Mouse (Mus musculus) embryonic facial prominence, embryonic 11.5 days (tissue): Measurements from ENCODE around the gene Bhlhe41. TPM values are rescaled to one million over a fixed set of nuclear protein-coding genes. Genes with fewer than 3 reads are reported as not detected.

Experiments used
- ATAC-seq: fragments of 200-750 bp; cut with Nextera tagmentation; replicated peaks from 2 replicates; pipeline ENCODE4 v1.8.0; 2017; ENCODE audit warnings: low read depth; ENCODE audit not compliant: insufficient number of reproducible peaks, low FRiP score, low TSS enrichment
- DNase-seq: peaks from one replicate; pipeline ENCODE4 v3.0.0-alpha.2; 2015; ENCODE audit warnings: low spot score
- H3K27ac ChIP-seq: fragments of 300-500 bp; sonication (generic); replicated peaks from 2 replicates; pipeline ENCODE4 v1.5.1; 2014; ENCODE audit warnings: mild to moderate bottlenecking, low read depth, low read length, control low read depth
- H3K27me3 ChIP-seq: fragments of 300-500 bp; sonication (generic); 2 replicates; pipeline ENCODE4 v1.6.1; 2014; ENCODE audit warnings: mild to moderate bottlenecking, low read length, moderate library complexity, mixed read lengths; ENCODE audit not compliant: control insufficient read depth, insufficient read depth
- H3K36me3 ChIP-seq: fragments of 300-500 bp; sonication (generic); replicated peaks from 2 replicates; pipeline ENCODE4 v1.6.1; 2014; ENCODE audit warnings: low read depth, mild to moderate bottlenecking, low read length, moderate library complexity, mixed read lengths; ENCODE audit not compliant: control insufficient read depth, insufficient read depth
- H3K4me1 ChIP-seq: fragments of 300-500 bp; sonication (generic); 2 replicates; pipeline ENCODE4 v1.6.1; 2014; ENCODE audit warnings: low read length, mixed read lengths; ENCODE audit not compliant: control insufficient read depth, insufficient read depth
- H3K4me2 ChIP-seq: fragments of 300-500 bp; sonication (generic); 2 replicates; pipeline ENCODE4 v1.6.1; 2014; ENCODE audit warnings: low read depth, mild to moderate bottlenecking, control low read depth, low read length, moderate library complexity
- H3K4me3 ChIP-seq: fragments of 300-500 bp; sonication (generic); 2 replicates; pipeline ENCODE4 v1.5.1; 2014; ENCODE audit warnings: low read depth, low read length, control low read depth
- H3K9ac ChIP-seq: fragments of 300-500 bp; sonication (generic); replicated peaks from 2 replicates; pipeline ENCODE4 v1.6.1; 2014; ENCODE audit warnings: mild to moderate bottlenecking, control low read depth, low read length
- H3K9me3 ChIP-seq: fragments of 300-500 bp; sonication (generic); replicated peaks from 2 replicates; pipeline ENCODE4 v1.6.1; 2016; ENCODE audit warnings: mild to moderate bottlenecking, low read length, inconsistent platforms, mixed read lengths; ENCODE audit not compliant: control insufficient read depth
- WGBS: fragments of 180-500 bp; shearing (Covaris S2); extraction: QIAGEN DNeasy Blood & Tissue Kit; methylation state at CpG from one replicate; pipeline ENCODE4 v1.1.7; 2014; 5-methylcytosine and 5-hydroxymethylcytosine counted together
- polyA plus RNA-seq: library from polyadenylated mRNA; unstranded; fragments of >200 nt; fragmentation: Nextera tagmentation; extraction: Ambion mirVana; gene quantifications from 2 replicates; pipeline ENCODE4 v1.2.1, GENCODE M21; 2014

The Bhlhe41 gene
- polyA plus RNA-seq, 1 experiment from 2014 or later, result 1.7 TPM

DNA sequence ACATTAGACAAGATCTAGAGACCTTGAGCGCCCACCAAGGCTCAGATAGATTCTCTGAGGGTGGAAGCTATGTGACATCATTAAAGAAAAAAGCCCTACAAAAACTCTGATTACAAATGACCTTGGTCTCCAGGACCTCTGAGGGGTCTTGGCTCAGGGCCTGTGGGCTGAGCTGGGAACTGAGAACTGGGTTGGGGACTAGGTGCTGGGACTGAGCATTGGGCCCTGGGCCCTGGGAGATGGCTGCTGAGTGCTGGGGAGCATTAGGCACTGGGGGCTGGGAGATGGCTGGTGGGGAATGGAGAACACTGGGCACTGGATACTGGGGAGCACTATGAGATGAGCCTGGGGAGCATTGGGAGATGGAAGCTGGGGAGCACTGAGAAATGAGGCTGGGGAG is 19.3 kb downstream of the Bhlhe41 start:
- Histone ChIP-seq H3K9me3 (no peaks in the 10 kb centered on the region), H3K27ac (no peak overlapping the region), H3K27me3 (no peaks in the 10 kb centered on the region), H3K36me3 (no peaks in the 10 kb centered on the region), H3K9ac (no peak overlapping the region), H3K4me3 (no peak overlapping the region), H3K4me2 (no peak overlapping the region), H3K4me1 (no peaks in the 10 kb centered on the region)
- no peak for ATAC-seq
- 62% methylated on average over 1 of the region's 1 CpGs for WGBS
- DNase-seq, result no peak

DNA sequence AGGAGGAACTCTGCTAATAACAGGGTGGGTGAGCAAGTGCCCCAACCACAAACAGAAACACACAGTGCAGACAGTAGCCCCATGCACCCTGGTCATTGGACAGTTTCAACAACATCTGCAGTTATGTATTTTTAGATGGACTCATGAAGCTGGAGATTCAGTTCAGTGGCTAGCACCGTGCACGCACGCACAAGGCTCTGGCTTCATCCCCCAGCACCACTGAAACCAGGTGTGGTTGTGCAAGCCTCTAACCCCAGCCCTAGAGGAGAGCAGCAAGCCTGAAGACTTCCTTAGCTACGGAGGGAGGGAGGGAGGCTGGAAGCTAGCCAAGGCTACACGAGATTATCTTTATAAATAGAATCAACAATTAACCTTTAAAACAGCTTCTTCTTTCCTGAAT is 19.7 kb downstream of the Bhlhe41 start:
- H3K36me3 ChIP-seq, result no peaks in the 10 kb centered on the region
- no peak for DNase-seq
- H3K4me3 ChIP-seq, result no peak overlapping the region
- no peak for ATAC-seq
- H3K27ac ChIP-seq, result no peak overlapping the region
- 81% methylated on average over 5 of the region's 5 CpGs for WGBS
- H3K4me2 ChIP-seq, result no peak overlapping the region
- no peaks in the 10 kb centered on the region for H3K27me3 ChIP-seq
- no peak overlapping the region for H3K9ac ChIP-seq
- no peaks in the 10 kb centered on the region for H3K9me3 ChIP-seq
- no peaks in the 10 kb centered on the region for H3K4me1 ChIP-seq

DNA sequence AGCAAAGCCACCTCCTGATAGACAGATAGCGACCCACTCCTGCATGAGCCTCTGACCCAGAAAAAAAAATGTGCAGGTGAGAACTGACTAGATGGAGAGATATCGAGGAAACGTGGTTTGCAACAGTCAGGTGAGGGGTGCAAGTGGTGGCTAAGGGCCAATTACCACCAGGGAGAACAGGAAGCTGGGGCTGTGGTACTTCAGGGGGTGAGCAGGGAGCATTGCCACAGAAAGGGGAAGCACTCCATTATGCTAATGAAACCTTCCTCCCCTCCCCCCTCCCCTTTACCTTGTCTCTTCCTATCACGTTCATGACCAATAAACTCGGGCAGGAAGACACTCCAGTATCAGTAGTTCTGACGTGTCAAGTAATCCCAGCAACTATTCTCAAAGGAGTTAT is 30.0 kb downstream of the Bhlhe41 start:
- H3K4me3 ChIP-seq, result no peak overlapping the region
- DNase-seq, result no peak
- no peaks in the 10 kb centered on the region for H3K4me1 ChIP-seq
- no peak overlapping the region for H3K4me2 ChIP-seq
- no peak overlapping the region for H3K27ac ChIP-seq
- H3K27me3 ChIP-seq, result no peaks in the 10 kb centered on the region
- WGBS, result 51% methylated on average over 6 of the region's 6 CpGs
- no peaks in the 10 kb centered on the region for H3K9me3 ChIP-seq
- H3K36me3 ChIP-seq, result no peaks in the 10 kb centered on the region
- H3K9ac ChIP-seq, result no peak overlapping the region
- no peak for ATAC-seq

DNA sequence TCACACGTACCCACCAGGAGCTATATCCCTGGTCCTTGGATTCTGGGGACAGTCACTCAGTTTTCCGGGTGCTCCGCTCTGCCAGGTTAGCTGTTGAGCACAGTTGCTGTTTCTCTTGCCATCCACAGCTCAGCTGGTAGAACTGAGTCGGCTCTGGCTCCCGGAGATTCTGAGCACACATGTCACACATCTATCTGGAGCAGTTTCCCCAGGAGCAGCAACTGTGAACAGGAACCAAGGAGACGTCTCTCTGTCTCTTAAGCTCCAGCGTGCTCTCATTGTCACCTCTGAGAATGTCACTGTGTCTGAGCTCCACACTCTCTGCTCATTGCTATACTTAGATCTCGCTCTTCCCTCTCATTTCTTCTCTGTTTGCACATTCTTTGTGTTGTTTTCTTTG is 32.4 kb downstream of the Bhlhe41 start:
- WGBS, result 71% methylated on average over 8 of the region's 8 CpGs

DNA sequence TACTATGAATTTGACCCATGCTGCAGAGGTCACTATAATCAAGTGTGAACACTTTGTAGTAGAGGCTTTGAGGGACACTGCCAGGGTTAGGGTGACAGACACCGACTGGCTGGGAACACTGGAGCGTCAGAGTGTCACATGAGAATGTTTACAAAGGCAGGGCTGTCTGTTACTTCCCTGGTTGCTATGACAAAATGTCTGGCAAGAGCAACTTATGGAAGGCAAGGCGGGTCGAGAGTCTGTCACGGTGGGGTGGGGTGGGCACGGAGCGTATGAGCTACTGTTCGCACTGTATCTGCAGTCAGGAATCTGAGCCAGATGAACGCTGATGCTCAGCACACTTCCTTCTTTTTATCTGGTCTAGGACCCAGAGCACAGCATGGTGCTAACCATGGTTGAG is 34.7 kb downstream of the Bhlhe41 start:
- 57% methylated on average over 9 of the region's 9 CpGs for WGBS
- Histone ChIP-seq H3K36me3 (no peaks in the 10 kb centered on the region), H3K9me3 (no peaks in the 10 kb centered on the region), H3K27ac (no peak overlapping the region), H3K9ac (no peak overlapping the region), H3K4me3 (no peak overlapping the region), H3K27me3 (no peaks in the 10 kb centered on the region), H3K4me1 (no peaks in the 10 kb centered on the region), H3K4me2 (no peak overlapping the region)
- ATAC-seq (no peak), DNase-seq (peak; percentile 38)

More for the DNA sequence above, 32.4 kb downstream of the Bhlhe41 start:
- no peaks in the 10 kb centered on the region for H3K36me3 ChIP-seq
- no peaks in the 10 kb centered on the region for H3K9me3 ChIP-seq
- no peaks in the 10 kb centered on the region for H3K27me3 ChIP-seq
- no peak overlapping the region for H3K9ac ChIP-seq
- no peak overlapping the region for H3K4me3 ChIP-seq
- DNase-seq, result no peak
- H3K27ac ChIP-seq, result no peak overlapping the region
- no peaks in the 10 kb centered on the region for H3K4me1 ChIP-seq
- no peak overlapping the region for H3K4me2 ChIP-seq
- ATAC-seq, result no peak

DNA sequence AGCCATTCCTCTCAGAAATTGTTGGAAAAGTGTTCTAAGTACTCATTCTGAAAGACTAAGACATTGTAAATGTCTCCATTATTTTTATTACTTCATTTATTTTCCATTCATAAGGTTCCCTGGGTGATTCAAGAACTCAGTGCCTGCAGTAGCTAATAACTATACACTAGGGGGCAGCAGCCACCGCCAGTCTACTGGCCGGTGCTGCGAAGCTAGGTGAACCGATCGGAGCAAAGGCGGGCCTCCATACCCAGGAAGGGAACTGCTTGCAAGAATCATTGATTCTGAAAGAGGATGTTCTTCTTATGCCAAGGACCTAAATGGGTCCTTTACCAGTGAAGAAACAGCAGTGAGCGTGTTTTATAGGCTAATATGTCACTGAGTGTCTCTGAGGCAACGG is 35.2 kb downstream of the Bhlhe41 start:
- 20% methylated on average over 8 of the region's 8 CpGs for WGBS
- Histone ChIP-seq H3K27me3 (no peaks in the 10 kb centered on the region), H3K27ac (no peak overlapping the region), H3K9ac (no peak overlapping the region), H3K36me3 (no peaks in the 10 kb centered on the region), H3K4me1 (no peaks in the 10 kb centered on the region), H3K4me2 (no peak overlapping the region), H3K4me3 (no peak overlapping the region), H3K9me3 (no peaks in the 10 kb centered on the region)
- ATAC-seq (no peak), DNase-seq (peak; percentile 87)

DNA sequence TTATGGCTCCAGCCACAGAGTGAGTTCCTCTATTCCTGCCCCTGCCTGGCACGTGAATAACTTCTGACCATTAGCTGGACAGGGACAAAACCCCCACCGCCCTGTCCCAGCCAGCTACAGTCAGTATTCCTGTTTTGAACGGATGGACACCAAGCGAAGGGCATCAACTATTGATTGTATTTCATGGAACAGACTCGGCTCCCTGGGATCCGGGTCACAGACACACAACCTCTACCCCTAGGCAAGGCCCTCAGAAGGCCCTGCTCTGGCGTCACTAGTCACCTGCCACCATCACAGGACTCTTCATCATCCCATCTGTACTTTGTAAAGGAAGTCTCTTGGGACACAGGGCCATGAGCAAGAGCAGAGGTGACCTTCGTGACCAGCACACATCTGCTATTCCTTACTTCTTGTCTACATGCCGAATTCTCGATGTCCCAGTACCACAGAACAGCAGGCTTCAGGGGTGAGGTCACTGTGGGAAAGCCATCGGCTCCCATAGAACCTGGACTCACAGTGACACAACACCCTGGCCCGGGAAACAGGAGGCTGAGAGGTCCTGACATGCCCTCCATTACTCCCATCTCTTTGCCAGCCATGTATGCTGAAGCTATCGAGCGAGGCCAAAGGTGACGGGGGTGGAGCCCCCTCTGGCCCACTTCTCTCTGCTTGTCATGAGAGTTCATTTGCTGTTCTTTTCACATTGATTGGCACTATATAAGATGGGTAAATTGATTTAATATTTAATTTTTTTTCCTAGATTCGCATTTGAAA is 36.1 kb downstream of the Bhlhe41 start:
- no peaks in the 10 kb centered on the region for H3K9me3 ChIP-seq
- no peak overlapping the region for H3K9ac ChIP-seq
- no peaks in the 10 kb centered on the region for H3K4me1 ChIP-seq
- no peak overlapping the region for H3K27ac ChIP-seq
- DNase-seq (no peak), ATAC-seq (peak; percentile 57; the same call in 1 of the 2 replicates)
- no peak overlapping the region for H3K4me2 ChIP-seq
- no peaks in the 10 kb centered on the region for H3K27me3 ChIP-seq
- H3K36me3 ChIP-seq, result no peaks in the 10 kb centered on the region
- no peak overlapping the region for H3K4me3 ChIP-seq
- WGBS, result 64% methylated on average over 16 of the region's 16 CpGs

DNA sequence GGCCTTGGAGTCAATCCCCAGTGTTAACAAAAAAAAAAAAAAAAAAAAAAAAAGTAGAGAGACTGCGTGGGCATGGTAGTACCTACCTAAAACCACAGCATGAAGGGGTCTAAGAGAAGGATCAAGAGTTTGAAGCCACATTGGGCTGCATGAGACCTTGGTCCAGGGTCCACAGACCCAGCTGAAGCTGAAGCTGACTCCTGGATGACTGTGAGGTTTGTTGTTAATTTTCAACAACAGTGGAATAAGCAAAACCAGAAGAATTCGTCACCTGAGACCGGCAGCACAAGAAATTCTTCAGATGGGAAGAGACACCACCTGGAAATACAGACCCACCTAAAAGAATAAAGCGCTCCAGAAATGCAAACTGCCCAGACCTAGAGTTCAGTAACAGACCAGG is 39.1 kb downstream of the Bhlhe41 start:
- Histone ChIP-seq H3K9me3 (no peaks in the 10 kb centered on the region), H3K27ac (no peak overlapping the region), H3K4me3 (no peak overlapping the region), H3K4me2 (no peak overlapping the region), H3K9ac (no peak overlapping the region), H3K36me3 (no peaks in the 10 kb centered on the region), H3K27me3 (no peaks in the 10 kb centered on the region), H3K4me1 (no peaks in the 10 kb centered on the region)
- DNase-seq (no peak), ATAC-seq (no peak)
- 93% methylated on average over 4 of the region's 4 CpGs for WGBS
